Mouse (Mus musculus) heart, embryonic 16.5 days (tissue): ENCODE measurements at regions not wholly inside any gene's neighbourhood (a gene's known extent, or its start where the extent isn't known, plus 50 kb on each side); places are given as distances from the start of the nearest gene placed in this dataset.

ENCODE experiments used
- ATAC-seq: fragments of 200-750 bp; cut with Nextera tagmentation; replicated peaks from 2 replicates; pipeline ENCODE4 v1.8.0; 2017; ENCODE audit warnings: moderate number of reproducible peaks; ENCODE audit not compliant: insufficient read depth, low FRiP score; ENCODE audit errors: extremely low read depth
- H3K27ac ChIP-seq: fragments of 300-500 bp; sonication (generic); 2 replicates; pipeline ENCODE4 v1.5.1; 2014; ENCODE audit warnings: mild to moderate bottlenecking, low read length, control low read depth, moderate library complexity
- H3K27me3 ChIP-seq: fragments of 300-500 bp; sonication (generic); 2 replicates; pipeline ENCODE4 v1.6.1; 2014; ENCODE audit warnings: low read length, mixed read lengths; ENCODE audit not compliant: control insufficient read depth, insufficient read depth
- H3K36me3 ChIP-seq: fragments of 300-500 bp; sonication (generic); 2 replicates; pipeline ENCODE4 v1.6.1; 2014; ENCODE audit not compliant: control insufficient read depth, insufficient read depth
- H3K4me1 ChIP-seq: fragments of 300-500 bp; sonication (generic); 2 replicates; pipeline ENCODE4 v1.6.1; 2014; ENCODE audit warnings: low read length, mixed read lengths; ENCODE audit not compliant: control insufficient read depth, insufficient read depth
- H3K4me2 ChIP-seq: fragments of 300-500 bp; sonication (generic); 2 replicates; pipeline ENCODE4 v1.6.1; 2014; ENCODE audit warnings: low read depth, mild to moderate bottlenecking, control low read depth, low read length
- H3K4me3 ChIP-seq: fragments of 300-500 bp; sonication (generic); 2 replicates; pipeline ENCODE4 v1.5.1; 2014; ENCODE audit warnings: mild to moderate bottlenecking, control low read depth, low read length
- H3K9ac ChIP-seq: fragments of 300-500 bp; sonication (generic); 2 replicates; pipeline ENCODE4 v1.6.1; 2014; ENCODE audit warnings: low read length, control low read depth
- H3K9me3 ChIP-seq: fragments of 300-500 bp; sonication (generic); replicated peaks from 2 replicates; pipeline ENCODE4 v1.6.1; 2016; ENCODE audit warnings: low read length; ENCODE audit not compliant: control insufficient read depth
- WGBS: fragments of 180-500 bp; shearing (Covaris S2); extraction: QIAGEN DNeasy Blood & Tissue Kit; methylation state at CpG from one replicate; pipeline ENCODE4 v1.1.7; 2014; 5-methylcytosine and 5-hydroxymethylcytosine counted together

GRCm38 (mm10) chr3:19430159-19430558, 198.3 kb downstream of the 1700064H15Rik start:
- WGBS: 65% methylated on average over 4 of the region's 4 CpGs
- no peaks in the 10 kb centered on the region for H3K9me3 ChIP-seq
- H3K36me3 ChIP-seq: no peaks in the 10 kb centered on the region
- no peak overlapping the region for H3K4me3 ChIP-seq
- no peaks in the 10 kb centered on the region for H3K4me1 ChIP-seq
- no peak overlapping the region for H3K9ac ChIP-seq
- 0 out of 2 replicates have a peak, but pooled peaks have one; percentile 23 for ATAC-seq
- no peak overlapping the region for H3K4me2 ChIP-seq
- no peaks in the 10 kb centered on the region for H3K27me3 ChIP-seq
- no peak overlapping the region for H3K27ac ChIP-seq

DNA sequence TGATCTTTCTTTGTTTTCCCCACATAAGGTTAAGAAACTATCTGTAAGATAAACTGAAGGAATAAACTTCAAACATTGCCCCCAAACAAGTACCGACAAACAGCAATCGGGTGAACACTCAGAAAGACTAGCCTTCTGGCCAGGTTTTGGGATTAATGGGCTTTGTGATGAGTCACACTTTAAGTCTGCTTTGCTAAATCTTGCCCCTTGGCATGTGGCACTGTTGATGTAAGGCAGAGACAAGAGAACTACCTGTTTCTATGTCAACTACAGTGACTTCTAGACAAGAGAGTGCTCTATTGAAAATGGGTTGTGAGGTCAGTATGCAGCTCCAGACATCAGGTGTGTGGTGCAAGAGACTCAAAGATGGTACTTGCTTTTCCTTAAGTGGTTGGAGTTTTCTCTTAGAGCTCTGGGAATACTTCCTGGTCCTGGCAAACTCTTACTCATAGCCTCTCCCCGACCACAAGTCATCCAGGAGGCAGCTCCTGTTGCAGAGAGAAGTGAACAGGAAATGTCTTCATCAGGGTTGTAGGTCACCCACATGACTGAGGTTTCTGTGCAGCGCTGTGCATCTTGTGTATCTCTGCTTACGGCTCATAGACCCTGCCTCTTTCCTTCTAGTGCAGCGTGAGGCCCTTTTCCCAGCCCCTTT, 198.9 kb downstream of the 1700064H15Rik start:
- Histone ChIP-seq H3K27me3 (no peaks in the 10 kb centered on the region), H3K4me1 (no peaks in the 10 kb centered on the region), H3K9ac (no peak overlapping the region), H3K4me2 (no peak overlapping the region), H3K9me3 (no peaks in the 10 kb centered on the region), H3K4me3 (no peak overlapping the region), H3K27ac (no peak overlapping the region), H3K36me3 (no peaks in the 10 kb centered on the region)
- 62% methylated on average over 6 of the region's 6 CpGs for WGBS
- 0 out of 2 replicates have a peak, but pooled peaks have one; percentile 14 for ATAC-seq

DNA sequence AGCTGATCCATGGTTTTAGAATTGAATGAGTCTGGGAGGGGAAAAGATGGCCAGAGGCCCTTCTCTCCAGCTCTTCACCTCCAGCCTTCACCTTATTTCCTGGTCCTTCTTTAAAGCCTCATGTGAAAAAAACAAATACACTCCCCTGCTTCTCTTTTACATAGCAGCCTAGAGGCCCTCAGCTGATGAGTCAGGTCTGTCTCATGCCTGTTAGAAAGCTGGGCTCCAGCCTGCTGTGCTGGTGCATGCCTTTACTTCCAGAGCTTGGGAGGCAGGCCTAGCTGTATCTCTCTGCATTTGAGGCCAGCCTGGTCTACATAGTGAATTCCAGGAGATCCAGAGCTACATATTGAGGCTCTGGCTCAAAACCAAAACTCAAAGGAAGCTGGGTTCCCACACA, 199.5 kb downstream of the 1700064H15Rik start:
- Histone ChIP-seq H3K9me3 (no peaks in the 10 kb centered on the region), H3K4me3 (no peak overlapping the region), H3K27ac (no peak overlapping the region), H3K9ac (no peak overlapping the region), H3K27me3 (no peaks in the 10 kb centered on the region), H3K4me2 (no peak overlapping the region), H3K36me3 (no peaks in the 10 kb centered on the region), H3K4me1 (no peaks in the 10 kb centered on the region)
- ATAC-seq: no peak

GRCm38 (mm10) chr3:19426130-19426556, 202.3 kb downstream of the 1700064H15Rik start:
- Histone ChIP-seq H3K27ac (no peak overlapping the region), H3K4me2 (no peak overlapping the region), H3K4me1 (no peaks in the 10 kb centered on the region), H3K9me3 (no peaks in the 10 kb centered on the region), H3K27me3 (no peaks in the 10 kb centered on the region), H3K9ac (no peak overlapping the region), H3K36me3 (no peaks in the 10 kb centered on the region), H3K4me3 (no peak overlapping the region)
- 41% methylated on average over 1 of the region's 1 CpGs for WGBS
- ATAC-seq: peak; percentile 66

DNA sequence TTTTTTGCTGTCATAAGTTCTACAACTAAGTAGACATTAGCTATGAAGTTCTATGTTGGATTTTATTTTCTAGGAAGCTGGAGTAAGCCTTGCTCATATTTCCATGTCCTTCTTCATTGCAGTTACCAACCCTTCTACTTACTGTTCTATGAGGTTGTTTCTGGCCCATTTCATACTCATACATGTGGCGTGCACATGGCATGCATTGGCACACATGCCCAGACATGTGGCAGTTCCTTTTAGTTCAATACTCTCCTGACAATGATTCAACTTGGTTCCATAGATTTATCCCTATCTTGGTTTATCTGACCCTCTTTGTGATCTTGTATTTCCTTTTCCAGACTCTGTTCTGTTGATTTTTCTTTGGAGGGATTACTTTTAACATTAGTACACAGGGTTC, 203.2 kb downstream of the 1700064H15Rik start:
- no peaks in the 10 kb centered on the region for H3K36me3 ChIP-seq
- no peaks in the 10 kb centered on the region for H3K4me1 ChIP-seq
- no peak overlapping the region for H3K4me3 ChIP-seq
- WGBS: 86% methylated on average over 1 of the region's 1 CpGs
- no peak overlapping the region for H3K9ac ChIP-seq
- ATAC-seq: no peak
- H3K27ac ChIP-seq: no peak overlapping the region
- no peaks in the 10 kb centered on the region for H3K27me3 ChIP-seq
- no peak overlapping the region for H3K4me2 ChIP-seq
- H3K9me3 ChIP-seq: no peaks in the 10 kb centered on the region

DNA sequence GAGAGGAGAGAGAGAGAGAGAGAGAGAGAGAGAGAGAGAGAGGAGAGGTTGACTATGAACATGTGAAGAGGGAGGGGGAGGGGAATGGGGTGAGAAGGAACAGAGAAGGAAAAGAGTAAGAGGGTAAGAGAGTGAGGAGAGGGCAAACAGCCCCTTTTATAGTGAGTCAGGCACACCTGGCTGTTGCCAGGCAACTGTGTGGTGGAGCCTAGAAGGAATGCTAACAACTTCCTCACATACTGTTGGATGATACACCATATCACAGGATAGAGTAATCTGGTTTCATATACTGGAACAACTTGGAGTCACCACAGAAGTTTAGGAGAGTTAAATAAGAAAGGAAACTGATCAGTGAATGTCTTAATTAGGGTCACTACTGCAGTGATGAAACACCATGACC, 204.1 kb downstream of the 1700064H15Rik start:
- Histone ChIP-seq H3K36me3 (no peaks in the 10 kb centered on the region), H3K27ac (no peak overlapping the region), H3K27me3 (no peaks in the 10 kb centered on the region), H3K4me2 (no peak overlapping the region), H3K4me1 (no peaks in the 10 kb centered on the region), H3K4me3 (no peak overlapping the region), H3K9ac (no peak overlapping the region), H3K9me3 (no peaks in the 10 kb centered on the region)
- no peak for ATAC-seq

DNA sequence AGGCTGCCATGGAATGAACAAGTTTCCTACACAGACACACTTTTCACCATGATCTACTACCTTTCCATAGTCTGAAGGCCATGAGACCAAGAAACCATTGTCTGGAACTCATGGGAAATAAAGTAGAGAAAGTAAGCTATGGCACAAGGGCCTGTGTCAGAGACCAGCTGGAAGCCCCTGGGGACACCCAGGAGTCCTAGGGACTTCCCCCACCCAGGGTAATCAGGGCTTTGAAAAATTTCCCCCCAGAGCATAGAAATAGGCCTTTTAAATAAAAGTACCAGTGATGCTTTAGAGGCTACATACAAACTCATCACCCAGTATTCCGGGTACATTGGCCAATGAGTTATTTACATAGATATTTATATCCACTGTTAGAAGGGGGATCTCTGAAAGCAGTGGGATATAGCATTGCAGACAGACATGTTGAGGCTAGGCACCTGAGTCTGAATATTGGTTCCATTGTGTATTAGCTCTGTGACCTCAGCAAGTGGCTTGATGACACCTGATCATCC, 207.0 kb downstream of the 1700064H15Rik start:
- WGBS: 74% methylated on average over 1 of the region's 1 CpGs

DNA sequence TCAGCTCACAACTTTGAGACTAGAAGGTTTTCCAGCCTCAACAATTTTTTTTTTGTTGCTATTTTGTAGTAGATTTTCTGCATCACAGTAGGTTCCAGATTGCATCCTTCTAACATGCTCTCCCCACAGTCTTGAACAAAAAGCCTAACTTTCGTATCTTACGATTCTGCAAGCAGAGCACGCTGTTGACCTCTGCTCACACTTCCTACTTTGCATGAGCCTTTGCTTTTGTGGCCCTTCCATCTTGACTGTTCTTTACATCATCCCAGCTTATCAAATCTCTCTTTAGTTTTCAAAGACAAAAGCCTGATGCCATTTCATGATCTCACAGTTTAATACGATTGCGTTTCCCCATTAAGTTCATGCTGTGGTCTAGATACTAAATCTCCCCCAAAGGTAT, 207.6 kb downstream of the 1700064H15Rik start:
- Histone ChIP-seq H3K36me3 (no peaks in the 10 kb centered on the region), H3K9me3 (no peaks in the 10 kb centered on the region), H3K9ac (no peak overlapping the region), H3K27me3 (no peaks in the 10 kb centered on the region), H3K4me3 (no peak overlapping the region), H3K4me1 (no peaks in the 10 kb centered on the region), H3K27ac (no peak overlapping the region), H3K4me2 (no peak overlapping the region)
- WGBS: 90% methylated on average over 5 of the region's 5 CpGs
- no peak for ATAC-seq

More for the DNA sequence above, 207.0 kb downstream of the 1700064H15Rik start:
- no peak overlapping the region for H3K9ac ChIP-seq
- H3K4me3 ChIP-seq: no peak overlapping the region
- no peaks in the 10 kb centered on the region for H3K9me3 ChIP-seq
- H3K27ac ChIP-seq: no peak overlapping the region
- H3K4me2 ChIP-seq: no peak overlapping the region
- no peaks in the 10 kb centered on the region for H3K27me3 ChIP-seq
- no peaks in the 10 kb centered on the region for H3K36me3 ChIP-seq
- H3K4me1 ChIP-seq: no peaks in the 10 kb centered on the region
- ATAC-seq: no peak

DNA sequence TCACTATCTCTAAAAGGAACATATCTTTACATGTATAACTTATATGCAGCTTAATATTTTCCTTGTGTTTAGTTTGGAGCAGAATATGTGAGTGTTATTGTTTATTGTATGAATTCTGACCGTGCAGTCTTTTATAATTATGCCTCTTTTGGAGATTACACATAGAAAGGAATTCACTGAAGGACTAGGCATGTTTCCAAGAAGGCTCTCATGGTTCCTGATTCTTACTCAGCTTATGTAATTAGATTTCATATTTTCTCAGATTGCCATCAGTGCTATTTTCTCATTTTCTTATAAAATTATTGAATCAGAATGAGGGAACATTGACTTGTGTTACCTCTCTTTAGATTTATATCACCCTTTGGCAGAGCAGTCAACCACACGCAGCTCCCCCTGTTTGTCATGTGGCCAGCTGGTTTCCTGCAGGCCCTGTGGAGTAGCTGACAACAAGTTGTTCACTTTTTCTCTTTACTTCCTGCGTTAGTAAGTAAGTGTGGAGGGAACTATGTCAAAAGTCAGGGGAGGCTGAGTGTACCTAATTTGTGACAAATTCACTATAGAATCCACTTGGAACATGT, 217.4 kb downstream of the 1700064H15Rik start:
- Histone ChIP-seq H3K9me3 (no peaks in the 10 kb centered on the region), H3K4me1 (no peaks in the 10 kb centered on the region), H3K27ac (no peak overlapping the region), H3K27me3 (no peaks in the 10 kb centered on the region), H3K9ac (no peak overlapping the region), H3K4me2 (no peak overlapping the region), H3K36me3 (no peaks in the 10 kb centered on the region), H3K4me3 (no peak overlapping the region)
- ATAC-seq: peak; percentile 49; the same call in 1 of the 2 replicates
- WGBS: 26% methylated on average over 3 of the region's 3 CpGs
